Mouse (Mus musculus): ENCODE data around the gene Pkd1l2. TPM values are rescaled to one million over a fixed set of nuclear protein-coding genes. Genes with fewer than 3 reads are reported as not detected.

The Pkd1l2 gene
- polyA plus RNA-seq, 1 experiment from 2014 or later: 0.19 TPM

DNA sequence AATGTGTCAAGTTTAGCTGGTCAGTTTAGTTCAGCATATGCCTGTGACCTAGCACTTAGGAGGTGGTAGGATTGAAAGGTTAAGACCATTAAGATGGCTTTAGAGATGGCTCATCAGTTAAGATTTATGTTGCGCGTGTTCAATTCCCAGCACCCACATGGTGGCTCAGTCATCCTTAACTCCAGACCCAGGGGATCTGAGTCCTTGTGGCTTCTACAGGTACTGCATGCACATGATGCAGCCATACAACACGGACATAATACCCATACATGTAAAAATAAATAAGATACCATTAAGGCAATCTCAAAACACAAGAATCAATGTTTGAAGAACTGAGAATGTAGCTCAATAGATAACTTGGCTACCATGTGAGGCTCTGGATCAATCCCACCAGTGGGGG, 92.4 kb downstream of the Pkd1l2 start:
- peaks cover 19% of the 10 kb centered on the region for H3K4me1 ChIP-seq
- no peak overlapping the region for H3K4me2 ChIP-seq
- H3K27ac ChIP-seq (replicated peaks): no peak overlapping the region
- no peak overlapping the region for H3K4me3 ChIP-seq (replicated peaks)
- H3K9ac ChIP-seq (replicated peaks): no peak overlapping the region
- 95% methylated on average over 3 of the region's 3 CpGs for WGBS
- no peaks in the 10 kb centered on the region for H3K27me3 ChIP-seq (replicated peaks)
- peaks cover 7% of the 10 kb centered on the region; the same call in 1 of the 2 replicates for H3K36me3 ChIP-seq
- H3K9me3 ChIP-seq (replicated peaks): no peaks in the 10 kb centered on the region
- ATAC-seq (ENCODE audit: low FRiP score): no peak

DNA sequence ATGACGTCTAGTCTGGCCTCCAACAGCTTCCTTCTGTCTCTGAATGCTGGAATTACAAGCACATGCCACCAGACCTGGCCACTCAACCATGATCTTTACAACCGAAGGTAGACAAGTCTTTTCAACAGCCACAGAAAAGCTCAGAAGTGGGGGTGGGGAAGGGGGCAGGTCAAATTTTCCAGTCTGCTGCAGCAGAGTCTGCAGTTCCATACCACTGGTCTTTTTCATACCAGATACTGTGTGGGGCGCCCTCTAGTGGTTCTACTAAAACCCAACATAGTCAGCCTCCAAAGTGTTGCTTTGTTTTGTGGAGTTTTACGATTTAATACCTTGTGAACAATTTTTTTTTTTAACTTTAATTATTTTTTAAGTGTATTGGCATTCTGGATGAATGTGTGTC, 102.1 kb downstream of the Pkd1l2 start:
- Histone ChIP-seq H3K4me1 (peaks cover 16% of the 10 kb centered on the region), H3K4me3 (replicated peaks) (no peak overlapping the region), H3K27ac (replicated peaks) (no peak overlapping the region), H3K4me2 (peak overlapping the region; percentile 19; the same call in 1 of the 2 replicates), H3K27me3 (replicated peaks) (no peaks in the 10 kb centered on the region), H3K9ac (replicated peaks) (no peak overlapping the region), H3K36me3 (peaks cover 13% of the 10 kb centered on the region), H3K9me3 (replicated peaks) (no peaks in the 10 kb centered on the region)
- 14% methylated on average over 4 of the region's 4 CpGs for WGBS
- no peak for ATAC-seq (ENCODE audit: low FRiP score)

DNA sequence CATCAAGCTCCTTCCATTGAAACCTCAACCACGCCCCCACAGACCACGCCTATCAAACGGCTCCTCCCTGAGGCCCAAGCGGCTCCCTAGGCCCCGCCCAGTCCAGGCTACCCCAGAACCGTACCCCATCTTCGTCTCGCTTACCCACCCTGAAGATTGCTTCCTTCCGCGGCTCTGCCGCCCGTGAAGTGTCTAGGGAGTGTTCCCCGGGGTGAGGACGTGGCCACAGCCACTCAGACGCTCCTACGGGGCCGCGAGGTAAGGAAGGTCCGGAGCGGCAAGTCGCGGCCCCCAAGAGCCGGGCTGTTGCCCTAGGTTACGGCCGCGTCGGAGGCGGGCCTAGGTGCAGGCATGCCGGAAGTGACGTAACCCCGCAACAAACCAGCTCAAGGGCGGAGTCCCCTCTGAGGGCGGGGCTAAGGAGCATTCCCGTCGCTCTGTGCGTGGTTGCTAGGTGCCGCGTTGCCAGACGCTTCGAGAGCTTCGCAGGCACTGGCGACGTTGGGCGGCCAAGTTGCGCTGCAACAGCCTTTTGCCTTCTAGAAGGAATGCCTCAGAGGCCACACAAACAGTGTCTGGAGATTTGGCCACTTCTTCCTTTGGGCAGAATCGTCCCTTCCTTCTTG, 103.5 kb downstream of the Pkd1l2 start, which contains the start of gene 1700030J22Rik:
1700030J22Rik (minus strand) TSS at position 329 of the 626 bp plus-strand sequence.
- Histone ChIP-seq H3K4me3 (replicated peaks) (peak within 1 kb of the TSS; percentile 90), H3K27ac (replicated peaks) (peak within 1 kb of the TSS; percentile 79), H3K36me3 (peaks cover 9% of the 10 kb centered on the region), H3K4me2 (peak within 1 kb of the TSS; percentile 93), H3K4me1 (peaks cover 16% of the 10 kb centered on the region), H3K9me3 (replicated peaks) (no peaks in the 10 kb centered on the region), H3K9ac (replicated peaks) (peak within 1 kb of the TSS; percentile 59), H3K27me3 (replicated peaks) (no peaks in the 10 kb centered on the region)
- ATAC-seq (ENCODE audit: low FRiP score): peak; percentile 99
- WGBS: under 1% methylated on average over 46 of the region's 46 CpGs

DNA sequence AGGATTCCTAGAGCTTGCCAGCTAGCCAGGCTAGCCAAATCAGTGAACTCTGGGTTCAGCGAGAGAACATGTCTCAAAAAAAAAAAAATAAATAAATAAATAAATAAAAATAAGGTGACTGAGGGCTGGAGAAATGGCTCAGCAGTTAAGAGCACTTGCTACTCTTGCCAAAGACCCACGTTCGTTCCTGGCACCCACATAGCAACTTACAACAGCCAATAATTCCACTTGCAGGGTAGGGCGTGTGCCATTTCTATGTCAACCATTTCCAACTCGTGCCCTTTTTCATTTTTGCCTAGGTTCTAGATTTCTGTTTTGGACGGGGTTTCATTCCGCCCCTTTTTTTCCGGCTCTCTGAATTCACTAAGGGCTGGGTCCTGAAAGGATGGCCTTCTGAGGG, 104.2 kb downstream of the Pkd1l2 start:
- WGBS: 34% methylated on average over 8 of the region's 8 CpGs
- Histone ChIP-seq H3K4me1 (peaks cover 16% of the 10 kb centered on the region), H3K9ac (replicated peaks) (peak overlapping the region; percentile 59), H3K27ac (replicated peaks) (peak overlapping the region; percentile 79), H3K4me2 (peak overlapping the region; percentile 93), H3K9me3 (replicated peaks) (no peaks in the 10 kb centered on the region), H3K36me3 (peaks cover 3% of the 10 kb centered on the region; the same call in 1 of the 2 replicates), H3K4me3 (replicated peaks) (peak overlapping the region; percentile 90), H3K27me3 (replicated peaks) (no peaks in the 10 kb centered on the region)
- no peak for ATAC-seq (ENCODE audit: low FRiP score)

DNA sequence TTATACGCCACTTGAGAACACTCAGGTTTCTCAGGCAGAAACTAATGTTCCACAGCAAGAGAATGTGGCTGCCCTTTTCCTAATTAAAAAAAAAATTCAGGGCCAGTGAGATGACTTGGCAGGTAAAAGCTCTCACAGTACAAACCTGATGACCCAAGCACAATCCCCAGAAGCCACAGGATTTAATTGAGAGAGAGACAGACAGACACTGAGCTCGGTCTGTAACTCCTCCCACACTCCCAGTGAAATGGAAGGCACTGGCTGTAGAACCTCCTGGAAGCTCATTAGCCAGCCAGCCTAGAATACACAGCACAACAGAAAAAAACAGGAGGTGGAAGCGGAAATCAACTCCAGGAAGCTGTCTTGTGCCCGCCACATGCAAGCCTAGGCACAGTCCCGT, 106.6 kb downstream of the Pkd1l2 start:
- Histone ChIP-seq H3K4me3 (replicated peaks) (no peak overlapping the region), H3K27ac (replicated peaks) (no peak overlapping the region), H3K4me2 (no peak overlapping the region), H3K36me3 (0 out of 2 replicates have a peak, but pooled peaks cover 3% of the 10 kb centered on the region), H3K4me1 (peaks cover 16% of the 10 kb centered on the region), H3K9ac (replicated peaks) (no peak overlapping the region), H3K27me3 (replicated peaks) (no peaks in the 10 kb centered on the region), H3K9me3 (replicated peaks) (no peaks in the 10 kb centered on the region)
- no peak for ATAC-seq (ENCODE audit: low FRiP score)
- 70% methylated on average over 5 of the region's 5 CpGs for WGBS

DNA sequence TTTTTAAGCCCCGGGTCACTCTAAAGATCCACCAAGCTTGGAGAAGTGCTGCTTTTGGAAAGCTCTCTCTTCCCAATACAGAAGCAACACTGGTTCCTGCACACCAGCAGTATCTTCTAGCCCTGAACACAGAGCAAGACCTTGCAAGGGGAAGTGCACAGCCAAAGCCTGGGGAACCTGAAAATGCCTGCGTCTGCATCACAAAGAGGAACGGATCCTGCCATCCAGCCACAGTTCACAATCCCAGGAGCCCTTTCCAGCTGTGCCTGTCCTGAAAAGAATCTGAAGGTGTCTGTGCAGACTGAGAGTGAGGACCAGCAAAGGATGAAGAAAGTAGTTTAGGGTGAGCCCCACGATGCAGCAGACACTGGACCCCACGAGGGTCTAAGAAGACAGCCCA, 107.2 kb downstream of the Pkd1l2 start:
- no peak overlapping the region for H3K9ac ChIP-seq (replicated peaks)
- H3K36me3 ChIP-seq: 0 out of 2 replicates have a peak, but pooled peaks cover 3% of the 10 kb centered on the region
- no peak for ATAC-seq (ENCODE audit: low FRiP score)
- no peak overlapping the region for H3K4me2 ChIP-seq
- WGBS: 42% methylated on average over 5 of the region's 5 CpGs
- peaks cover 15% of the 10 kb centered on the region for H3K4me1 ChIP-seq
- H3K27me3 ChIP-seq (replicated peaks): no peaks in the 10 kb centered on the region
- no peak overlapping the region for H3K27ac ChIP-seq (replicated peaks)
- no peak overlapping the region for H3K4me3 ChIP-seq (replicated peaks)
- H3K9me3 ChIP-seq (replicated peaks): no peaks in the 10 kb centered on the region

DNA sequence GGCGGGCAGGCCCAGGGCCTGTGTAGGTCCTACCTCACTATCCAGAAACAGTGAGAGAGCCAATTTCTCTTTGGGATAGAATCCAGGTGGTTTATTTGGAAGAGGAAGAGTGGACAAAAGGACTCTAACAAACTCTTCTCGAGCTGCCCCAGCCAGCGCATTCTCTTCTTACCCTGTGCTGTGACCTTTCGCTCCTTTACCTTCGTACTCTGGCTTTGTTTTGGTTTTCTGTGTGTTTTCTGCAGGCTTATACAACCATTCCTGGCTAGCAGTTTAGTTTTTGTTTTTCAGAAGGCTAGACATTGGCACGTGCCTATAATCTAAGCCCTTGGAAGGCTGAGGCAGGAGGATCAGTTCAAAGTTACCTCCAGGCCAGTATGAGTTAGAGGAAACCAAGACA, 112.7 kb downstream of the Pkd1l2 start:
- no peak overlapping the region for H3K9ac ChIP-seq (replicated peaks)
- 85% methylated on average over 6 of the region's 6 CpGs for WGBS
- 0 out of 2 replicates have a peak, but pooled peaks cover 3% of the 10 kb centered on the region for H3K36me3 ChIP-seq
- no peak overlapping the region for H3K4me3 ChIP-seq (replicated peaks)
- no peaks in the 10 kb centered on the region for H3K9me3 ChIP-seq (replicated peaks)
- no peaks in the 10 kb centered on the region for H3K27me3 ChIP-seq (replicated peaks)
- no peak for ATAC-seq (ENCODE audit: low FRiP score)
- H3K4me1 ChIP-seq: no peaks in the 10 kb centered on the region
- no peak overlapping the region for H3K27ac ChIP-seq (replicated peaks)
- H3K4me2 ChIP-seq: no peak overlapping the region

DNA sequence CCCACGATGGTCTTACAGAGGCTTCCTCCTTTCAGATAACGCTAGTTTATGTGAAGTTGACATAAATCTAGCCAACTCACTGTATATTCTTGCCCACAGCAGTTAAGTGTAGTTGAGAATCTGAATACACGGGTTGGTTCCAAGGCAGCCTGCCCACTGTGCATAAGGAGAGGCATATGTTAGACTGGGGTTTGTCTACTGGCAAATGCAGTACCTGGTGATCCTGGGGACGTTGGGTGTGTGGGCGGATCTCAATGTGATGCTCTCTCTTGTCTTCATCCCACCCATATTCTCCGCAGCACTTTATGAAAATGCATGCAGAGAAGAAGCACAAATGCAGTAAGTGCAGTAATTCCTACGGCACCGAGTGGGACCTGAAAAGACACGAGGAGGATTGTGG, 127.8 kb downstream of the Pkd1l2 start:
- H3K27ac ChIP-seq (replicated peaks): no peak overlapping the region
- no peak overlapping the region for H3K4me3 ChIP-seq (replicated peaks)
- H3K4me2 ChIP-seq: no peak overlapping the region
- WGBS: 95% methylated on average over 9 of the region's 9 CpGs
- H3K4me1 ChIP-seq: 0 out of 2 replicates have a peak, but pooled peaks cover 5% of the 10 kb centered on the region
- no peak overlapping the region for H3K9ac ChIP-seq (replicated peaks)
- H3K36me3 ChIP-seq: peaks cover 57% of the 10 kb centered on the region
- ATAC-seq (ENCODE audit: low FRiP score): no peak
- H3K27me3 ChIP-seq (replicated peaks): no peaks in the 10 kb centered on the region
- no peaks in the 10 kb centered on the region for H3K9me3 ChIP-seq (replicated peaks)

DNA sequence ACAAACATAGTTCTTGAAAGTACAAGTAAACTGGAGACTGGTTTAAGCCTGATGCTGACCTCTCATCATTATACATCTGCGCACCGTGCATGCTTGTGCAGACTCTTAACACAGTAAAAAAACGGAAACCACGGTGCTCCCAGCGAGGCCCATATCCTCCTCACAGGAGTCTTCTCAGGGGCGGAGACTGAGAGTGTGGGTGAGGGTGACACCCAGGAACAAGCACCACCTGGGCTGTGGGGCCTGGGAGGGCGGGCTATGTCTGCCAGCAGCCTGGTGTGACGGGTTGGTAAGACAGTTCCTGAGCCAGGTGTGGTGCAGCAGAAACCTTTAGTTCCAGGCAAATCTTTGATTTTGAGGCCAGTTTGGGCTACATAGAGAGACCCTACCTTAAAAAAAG, 129.8 kb downstream of the Pkd1l2 start:
- Histone ChIP-seq H3K4me2 (no peak overlapping the region), H3K4me1 (0 out of 2 replicates have a peak, but pooled peaks cover 5% of the 10 kb centered on the region), H3K9me3 (replicated peaks) (no peaks in the 10 kb centered on the region), H3K27me3 (replicated peaks) (no peaks in the 10 kb centered on the region), H3K27ac (replicated peaks) (no peak overlapping the region), H3K9ac (replicated peaks) (no peak overlapping the region), H3K4me3 (replicated peaks) (no peak overlapping the region), H3K36me3 (peaks cover 41% of the 10 kb centered on the region)
- no peak for ATAC-seq (ENCODE audit: low FRiP score)
- 94% methylated on average over 8 of the region's 8 CpGs for WGBS

DNA sequence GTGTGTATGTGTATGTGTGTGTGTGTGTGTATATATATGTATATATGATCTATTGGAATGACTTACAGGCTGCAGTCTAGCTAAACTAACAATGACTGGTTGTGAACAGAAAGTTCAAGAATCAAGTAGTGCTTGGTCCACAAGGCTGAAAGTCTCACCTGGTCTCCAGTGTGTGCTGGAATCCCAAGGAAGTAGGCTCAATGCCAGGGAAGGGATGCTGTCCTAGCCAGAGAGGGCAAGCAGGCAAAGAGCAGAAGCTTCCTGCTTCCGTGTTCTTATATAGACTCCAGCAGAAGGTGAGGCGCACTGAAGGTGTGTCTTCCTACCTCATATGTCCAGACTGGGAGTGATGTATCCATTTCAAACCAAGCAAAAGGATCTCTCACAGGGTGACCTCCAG, 130.5 kb downstream of the Pkd1l2 start:
- 92% methylated on average over 2 of the region's 2 CpGs for WGBS

DNA sequence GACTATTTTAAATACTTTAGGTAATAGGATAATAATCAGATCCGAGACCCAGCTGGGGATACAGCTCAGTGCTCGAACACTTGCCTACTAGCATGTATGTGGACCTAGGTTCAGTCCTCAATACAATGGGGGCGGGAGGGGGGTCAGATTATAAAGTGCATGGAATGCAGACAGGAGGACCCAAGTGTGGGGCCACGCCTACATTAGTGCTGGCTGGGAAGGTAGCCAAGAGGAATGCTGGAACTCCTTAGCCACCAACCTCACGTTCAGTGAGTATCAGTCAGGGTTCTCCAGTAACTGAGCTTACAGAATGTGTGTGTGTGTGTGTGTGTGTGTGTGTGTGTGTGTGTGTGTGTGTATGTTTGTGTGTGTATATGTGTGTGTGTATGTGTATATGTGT, 130.9 kb downstream of the Pkd1l2 start:
- Histone ChIP-seq H3K27me3 (replicated peaks) (no peaks in the 10 kb centered on the region), H3K4me2 (no peak overlapping the region), H3K9me3 (replicated peaks) (no peaks in the 10 kb centered on the region), H3K27ac (replicated peaks) (no peak overlapping the region), H3K36me3 (peaks cover 31% of the 10 kb centered on the region), H3K4me1 (peaks cover 11% of the 10 kb centered on the region; the same call in 1 of the 2 replicates), H3K4me3 (replicated peaks) (no peak overlapping the region), H3K9ac (replicated peaks) (no peak overlapping the region)
- WGBS: 71% methylated on average over 5 of the region's 5 CpGs
- ATAC-seq (ENCODE audit: low FRiP score): no peak

More for the DNA sequence above, 130.5 kb downstream of the Pkd1l2 start:
- no peaks in the 10 kb centered on the region for H3K27me3 ChIP-seq (replicated peaks)
- H3K4me1 ChIP-seq: 0 out of 2 replicates have a peak, but pooled peaks cover 7% of the 10 kb centered on the region
- H3K4me2 ChIP-seq: no peak overlapping the region
- H3K4me3 ChIP-seq (replicated peaks): no peak overlapping the region
- no peaks in the 10 kb centered on the region for H3K9me3 ChIP-seq (replicated peaks)
- ATAC-seq (ENCODE audit: low FRiP score): no peak
- no peak overlapping the region for H3K27ac ChIP-seq (replicated peaks)
- H3K36me3 ChIP-seq: peaks cover 35% of the 10 kb centered on the region
- no peak overlapping the region for H3K9ac ChIP-seq (replicated peaks)

DNA sequence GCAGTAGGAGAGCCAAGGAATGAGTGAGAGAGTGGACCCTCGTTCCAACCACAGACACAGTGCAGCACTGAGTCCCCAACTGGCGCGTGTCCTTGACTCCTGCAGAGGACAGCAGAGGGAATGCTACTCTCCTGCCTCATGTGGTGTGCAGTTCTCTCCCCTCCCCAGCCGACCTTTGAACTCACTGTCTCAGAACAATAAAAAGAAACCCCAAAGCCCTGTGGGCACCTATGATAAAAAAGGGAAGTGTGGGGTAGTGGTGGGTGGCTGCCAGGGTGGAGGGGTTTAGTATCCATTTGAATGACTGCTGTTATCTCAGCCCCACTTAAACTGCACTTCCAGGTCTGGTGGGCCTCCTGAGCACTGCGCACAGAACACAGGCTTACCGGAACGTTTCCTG, 134.7 kb downstream of the Pkd1l2 start:
- Histone ChIP-seq H3K27ac (replicated peaks) (no peak overlapping the region), H3K4me2 (no peak overlapping the region), H3K9ac (replicated peaks) (no peak overlapping the region), H3K9me3 (replicated peaks) (no peaks in the 10 kb centered on the region), H3K27me3 (replicated peaks) (no peaks in the 10 kb centered on the region), H3K4me3 (replicated peaks) (no peak overlapping the region), H3K36me3 (no peaks in the 10 kb centered on the region), H3K4me1 (peaks cover 34% of the 10 kb centered on the region)
- WGBS: 83% methylated on average over 7 of the region's 7 CpGs
- no peak for ATAC-seq (ENCODE audit: low FRiP score)

Measured in neural tube, embryonic 15.5 days (tissue).